Mouse (Mus musculus): ENCODE measurements around the gene Hist1h3f.
A peak's percentile ranks its signal among the peaks of the same experiment; 100 is the strongest.

Gene Hist1h3f

GRCm38 (mm10) chr13:23581408-23582218, 37.8 kb downstream of the Hist1h3f start, which contains the start of gene Hist1h4d:
Gene Hist1h4d (plus strand): TSS chr13:23581598.
- DNase-seq (ENCODE audit: low read depth, low spot score) = peak; percentile 97

DNA sequence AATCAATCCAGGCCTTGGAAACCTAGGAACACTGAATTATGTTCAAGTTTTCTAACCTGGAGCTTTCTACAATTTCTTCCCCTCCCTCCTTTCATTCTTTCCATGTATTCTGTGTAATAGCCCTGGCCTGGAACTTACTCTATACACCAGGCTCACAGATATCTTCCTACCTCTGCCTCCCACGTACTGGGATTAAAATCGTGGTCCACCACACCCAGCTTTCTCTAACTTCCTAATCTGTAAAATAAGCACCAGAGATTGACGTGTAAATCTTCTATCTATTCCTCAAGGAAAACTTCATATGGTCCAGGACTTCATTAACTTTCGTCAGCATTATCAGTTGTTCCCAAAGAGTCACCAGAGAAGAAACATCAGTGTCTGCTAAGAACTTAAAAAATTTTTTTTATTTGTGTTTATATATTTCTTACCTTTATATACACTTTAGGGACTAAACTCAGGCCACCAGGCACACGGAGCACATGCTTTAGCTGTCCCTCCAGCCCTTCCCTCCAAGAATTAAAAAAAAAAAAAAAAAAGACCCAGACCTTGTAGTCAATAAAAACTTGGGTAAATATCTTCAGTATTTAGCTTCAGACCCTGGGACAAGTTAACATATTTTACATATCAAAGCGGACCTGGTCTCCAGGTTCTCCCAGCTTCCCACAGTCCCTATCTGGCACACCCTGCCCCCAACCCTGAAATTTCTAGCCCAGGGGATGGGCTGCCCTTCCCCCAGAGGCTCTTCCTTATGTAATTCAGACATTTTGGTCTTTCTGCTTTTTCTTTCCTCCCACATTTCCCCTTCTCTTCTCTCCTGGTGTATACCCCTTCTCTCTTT, 38.6 kb downstream of the Hist1h3f start:
- DNase-seq (ENCODE audit: low read depth, low spot score) = peak; percentile 88

DNA sequence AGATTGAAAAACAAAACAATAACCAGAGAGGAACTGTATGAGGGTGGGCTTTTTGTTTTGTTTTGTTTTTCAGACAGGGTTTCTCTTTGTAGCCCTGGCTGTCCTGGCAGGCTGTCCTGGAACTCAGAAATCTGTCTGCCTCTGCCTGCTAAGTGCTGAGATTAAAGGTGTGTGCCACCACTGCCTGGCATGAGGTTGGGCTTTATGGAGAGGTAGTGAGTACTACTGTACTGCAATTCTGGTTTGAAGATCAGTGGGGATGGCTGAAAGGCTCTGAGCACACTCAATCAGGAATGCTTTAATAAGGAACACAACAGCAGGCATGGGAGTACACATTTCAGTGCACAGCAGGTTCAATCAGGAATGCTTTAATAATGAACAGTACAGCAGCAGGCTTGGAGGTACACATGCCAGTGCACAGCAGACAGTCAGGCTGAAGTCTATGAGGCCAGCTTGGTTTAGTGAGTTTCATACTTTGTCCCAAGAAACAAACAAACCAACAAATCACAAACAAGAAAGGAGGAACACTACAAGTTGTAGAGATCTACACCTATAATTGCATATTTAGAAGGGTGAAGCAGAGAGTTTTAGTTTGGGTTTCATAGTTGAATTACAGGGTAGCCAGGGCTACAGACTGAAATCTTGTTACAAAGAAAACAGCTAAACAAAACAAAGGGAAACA, 39.7 kb downstream of the Hist1h3f start:
- DNase-seq (ENCODE audit: low read depth, low spot score) = no peak

- DNase-seq (ENCODE audit: low read depth, low spot score) = peak; percentile 55
Observed at GRCm38 (mm10) chr13:23584331-23584730, 40.5 kb downstream of the Hist1h3f start.

GRCm38 (mm10) chr13:23585029-23585441, 41.2 kb downstream of the Hist1h3f start:
- DNase-seq (ENCODE audit: low read depth, low spot score) = peak; percentile 82

GRCm38 (mm10) chr13:23585442-23586098, 41.7 kb downstream of the Hist1h3f start:
- peak; percentile 92 for DNase-seq (ENCODE audit: low read depth, low spot score)

DNA sequence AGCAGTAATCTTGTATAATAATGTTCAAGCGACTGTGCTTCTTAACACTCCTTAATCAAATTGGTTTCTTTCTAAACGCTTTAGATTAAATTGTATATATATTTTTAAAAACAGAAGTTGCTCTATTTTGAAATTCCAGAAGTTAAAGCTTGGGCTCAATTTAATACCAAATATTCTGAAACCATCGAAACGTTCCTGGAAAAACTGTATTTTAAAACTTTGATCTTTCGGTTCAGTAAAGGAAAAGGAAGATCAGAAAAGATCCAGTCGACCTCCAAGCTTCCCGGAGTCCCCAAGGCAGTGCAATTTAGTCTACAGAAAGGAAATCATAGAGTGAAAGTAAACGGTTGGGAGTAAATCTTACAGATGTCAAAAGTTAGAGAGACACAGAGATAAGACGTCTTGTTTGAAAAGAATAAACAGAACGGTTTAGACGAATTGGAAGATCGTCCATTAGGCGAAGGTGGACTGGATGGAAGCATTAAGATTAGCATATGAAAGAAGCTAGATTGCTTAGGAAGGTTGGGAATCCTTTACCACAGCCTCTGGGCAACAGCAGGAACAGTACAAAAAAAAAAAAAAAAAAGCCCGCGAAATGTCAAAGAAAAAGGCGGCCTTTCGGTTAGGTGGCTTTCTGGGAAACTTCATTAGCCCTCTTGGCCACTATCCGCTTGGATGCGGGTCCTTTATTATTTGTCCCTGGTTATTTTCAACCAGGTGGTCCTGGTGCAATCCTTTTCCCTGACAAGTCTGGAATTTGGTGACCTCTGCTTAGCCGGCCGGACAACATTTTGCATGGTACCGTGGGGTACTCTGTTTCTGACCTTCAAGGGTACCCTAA, 42.5 kb downstream of the Hist1h3f start:
- peak; percentile 82 for DNase-seq (ENCODE audit: low read depth, low spot score)

GRCm38 (mm10) chr13:23586940-23587225, 43.0 kb downstream of the Hist1h3f start:
- peak; percentile 24 for DNase-seq (ENCODE audit: low read depth, low spot score)

GRCm38 (mm10) chr13:23591206-23591605, 47.4 kb downstream of the Hist1h3f start:
- DNase-seq (ENCODE audit: low read depth, low spot score) = no peak

GRCm38 (mm10) chr13:23591886-23592285, 48.0 kb downstream of the Hist1h3f start:
- peak; percentile 54 for DNase-seq (ENCODE audit: low read depth, low spot score)

DNA sequence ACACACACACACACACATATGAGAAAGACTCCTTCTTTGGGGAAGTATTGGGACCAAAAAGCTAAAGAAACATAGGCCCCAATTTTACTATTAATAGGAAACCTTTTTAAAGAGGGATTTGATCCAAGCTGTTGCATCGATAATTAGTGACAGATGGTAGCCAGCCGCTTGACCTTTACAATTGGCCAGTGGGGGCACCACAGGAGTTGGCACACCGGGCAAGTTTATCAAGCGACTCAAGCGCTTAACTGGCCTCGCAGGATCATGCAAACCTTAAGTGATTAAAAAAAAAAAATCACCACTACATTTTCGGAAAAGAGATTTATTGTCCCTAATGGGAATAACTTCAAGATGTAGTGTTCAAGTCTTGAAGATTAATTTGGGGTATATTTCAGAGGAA, 48.8 kb downstream of the Hist1h3f start:
- DNase-seq (ENCODE audit: low read depth, low spot score) = no peak

DNA sequence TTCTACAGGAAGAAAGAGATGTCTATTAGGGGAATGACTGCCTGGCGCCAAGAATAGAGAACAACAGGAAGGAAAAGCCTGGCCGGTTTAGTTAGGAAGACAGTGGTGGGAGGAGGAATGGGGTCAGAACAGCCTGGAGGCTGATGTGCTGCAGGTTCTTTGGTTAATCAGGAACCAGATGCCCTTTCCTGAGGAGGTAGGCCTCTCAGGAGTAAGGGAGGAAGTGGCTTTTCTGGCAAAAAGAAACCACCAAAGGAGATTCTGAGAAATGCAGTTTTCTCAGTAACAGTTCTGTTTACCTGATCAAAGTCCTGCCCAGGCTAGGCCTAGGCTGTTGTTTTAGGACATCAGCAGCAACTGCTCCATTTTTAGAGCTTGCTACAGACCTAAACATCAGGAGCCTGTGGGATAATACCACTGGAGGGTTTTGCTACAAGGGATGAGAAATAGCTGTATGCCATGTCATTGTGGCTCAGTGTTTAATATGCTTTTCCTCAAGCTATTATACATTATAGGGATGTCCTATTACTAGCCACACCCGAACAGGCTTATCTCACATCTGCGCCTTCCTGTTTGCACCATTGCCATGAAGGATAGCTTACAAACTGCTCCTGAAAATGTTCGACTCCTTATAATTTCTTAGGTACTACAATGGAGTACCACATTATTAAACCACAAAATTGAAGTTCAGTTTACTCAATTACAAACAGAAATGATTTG, 49.4 kb downstream of the Hist1h3f start:
- no peak for DNase-seq (ENCODE audit: low read depth, low spot score)
